Mouse (Mus musculus) MEL (cell line): Measurements from ENCODE around the gene Vegfa. TPM values are rescaled to one million over a fixed set of nuclear protein-coding genes. Genes with fewer than 3 reads are reported as not detected.

Experiments
- DNase-seq: peaks from one replicate; pipeline ENCODE4 v3.0.0; 2011; ENCODE audit warnings: low read depth, low spot score
- H3K27ac ChIP-seq: 2 replicates; pipeline ENCODE4 v1.5.1; 2012; ENCODE audit warnings: low read depth, mild to moderate bottlenecking, control low read depth, low read length, moderate library complexity; ENCODE audit not compliant: control insufficient read depth
- H3K27me3 ChIP-seq, 2 experiments: fragments of 150-350 bp in 1 of 2; sonication (generic) in 1 of 2; 2 replicates each; pipeline ENCODE4 v1.6.1; 2012; ENCODE audit warnings: low read length in 2 of 2, mild to moderate bottlenecking in 2 of 2, improper control_type of control experiment in 1 of 2, moderate library complexity in 1 of 2; ENCODE audit not compliant: insufficient read depth in 2 of 2, control insufficient read depth in 1 of 2
- H3K36me3 ChIP-seq, 2 experiments: 2 replicates each; pipeline ENCODE4 v1.6.1; 2012 to 2014; ENCODE audit warnings: low read length in 2 of 2, improper control_type of control experiment in 1 of 2, inconsistent platforms in 1 of 2, mild to moderate bottlenecking in 1 of 2; ENCODE audit not compliant: insufficient read depth in 2 of 2, control insufficient read depth in 1 of 2
- H3K4me1 ChIP-seq, 2 experiments: fragments of 150-350 bp in 1 of 2; sonication (generic) in 1 of 2; 2 replicates each; pipeline ENCODE4 v1.6.1; 2012; ENCODE audit warnings: low read length in 2 of 2, improper control_type of control experiment in 1 of 2, mild to moderate bottlenecking in 1 of 2; ENCODE audit not compliant: insufficient read depth in 2 of 2, control insufficient read depth in 1 of 2
- H3K4me3 ChIP-seq, 2 experiments: fragments of 150-350 bp in 1 of 2; sonication (generic) in 1 of 2; 2 replicates each; pipeline ENCODE4 v1.5.1; 2012; ENCODE audit warnings: low read depth in 2 of 2, low read length in 2 of 2, mild to moderate bottlenecking in 2 of 2, moderate library complexity in 2 of 2, control low read depth in 1 of 2, improper control_type of control experiment in 1 of 2; ENCODE audit not compliant: control insufficient read depth in 1 of 2, insufficient read depth in 1 of 2
- H3K79me2 ChIP-seq: 2 replicates; pipeline ENCODE4 v1.6.1; 2012; ENCODE audit warnings: mild to moderate bottlenecking, low read length, moderate library complexity; ENCODE audit not compliant: control insufficient read depth, poor library complexity, insufficient read depth
- H3K9ac ChIP-seq: 2 replicates; pipeline ENCODE4 v1.6.1; 2012; ENCODE audit warnings: low read depth, mild to moderate bottlenecking, control low read depth, low read length, moderate library complexity; ENCODE audit not compliant: control insufficient read depth, poor library complexity, severe bottlenecking
- H3K9me3 ChIP-seq: fragments of 150-350 bp; sonication (generic); replicated peaks from 2 replicates; pipeline ENCODE4 v1.6.1; 2012; ENCODE audit warnings: mild to moderate bottlenecking, low read length, improper control_type of control experiment, moderate library complexity; ENCODE audit not compliant: insufficient read depth
- BHLHE40 ChIP-seq: IDR thresholded peaks from 2 replicates; pipeline ENCODE4 v1.6.1; 2012; ENCODE audit warnings: low read depth, mild to moderate bottlenecking, inconsistent platforms, low read length, improper control_type of control experiment, borderline replicate concordance
- CTCF ChIP-seq, 3 experiments: IDR thresholded peaks in 2 of 3; conservative IDR thresholded peaks in 1 of 3; 2 replicates each; pipeline ENCODE4 v1.5.1; 2011 to 2012; ENCODE audit warnings: low read length in 3 of 3, low read depth in 2 of 3, mild to moderate bottlenecking in 2 of 3, improper control_type of control experiment in 1 of 3, inconsistent platforms in 1 of 3, mixed read lengths in 1 of 3, moderate library complexity in 1 of 3; ENCODE audit not compliant: control insufficient read depth in 1 of 3, insufficient read depth in 1 of 3, poor library complexity in 1 of 3, severe bottlenecking in 1 of 3
- E2F4 ChIP-seq: IDR thresholded peaks from 2 replicates; pipeline ENCODE4 v1.6.1; 2011; ENCODE audit warnings: low read depth, low read length, improper control_type of control experiment, borderline replicate concordance
- ELF1 ChIP-seq: IDR thresholded peaks from 2 replicates; pipeline ENCODE4 v1.6.1; 2014; ENCODE audit warnings: low read depth, mild to moderate bottlenecking, inconsistent platforms, low read length, improper control_type of control experiment, moderate library complexity
- EP300 ChIP-seq, 2 experiments: IDR thresholded peaks; 2 replicates each; pipeline ENCODE4 v1.6.1; 2011; ENCODE audit warnings: improper control_type of control experiment in 2 of 2, low read length in 2 of 2, low read depth in 1 of 2, mild to moderate bottlenecking in 1 of 2
- ETS1 ChIP-seq: IDR thresholded peaks from 2 replicates; pipeline ENCODE4 v1.6.1; 2012; ENCODE audit warnings: low read depth, mild to moderate bottlenecking, inconsistent platforms, low read length, improper control_type of control experiment, moderate library complexity
- GATA1 ChIP-seq: IDR thresholded peaks from 2 replicates; pipeline ENCODE4 v1.6.1; 2011; ENCODE audit warnings: low read depth, low read length, improper control_type of control experiment
- HCFC1 ChIP-seq: IDR thresholded peaks from 2 replicates; pipeline ENCODE4 v1.6.1; 2012; ENCODE audit warnings: low read depth, mild to moderate bottlenecking, inconsistent platforms, low read length, improper control_type of control experiment, moderate library complexity
- JUND ChIP-seq: IDR thresholded peaks from 2 replicates; pipeline ENCODE4 v1.6.1; 2011; ENCODE audit warnings: low read depth, mild to moderate bottlenecking, improper control_type of control experiment, low read length
- MAFK ChIP-seq: IDR thresholded peaks from 2 replicates; pipeline ENCODE4 v1.6.1; 2011; ENCODE audit warnings: low read depth, mild to moderate bottlenecking, low read length, improper control_type of control experiment, borderline replicate concordance
- MAZ ChIP-seq: IDR thresholded peaks from 2 replicates; pipeline ENCODE4 v1.6.1; 2012; ENCODE audit warnings: low read depth, mild to moderate bottlenecking, inconsistent platforms, low read length, improper control_type of control experiment
- MYB ChIP-seq: IDR thresholded peaks from 2 replicates; pipeline ENCODE4 v1.6.1; 2011; ENCODE audit warnings: mild to moderate bottlenecking, low read depth, low read length, improper control_type of control experiment
- MYC ChIP-seq: IDR thresholded peaks from 2 replicates; pipeline ENCODE4 v1.6.1; 2011; ENCODE audit warnings: low read depth, mild to moderate bottlenecking, low read length, improper control_type of control experiment, moderate library complexity
- NELFE ChIP-seq: IDR thresholded peaks from 2 replicates; pipeline ENCODE4 v1.6.1; 2011; ENCODE audit warnings: low read depth, low read length, improper control_type of control experiment
- POLR2A ChIP-seq, 2 experiments: IDR thresholded peaks; 2 replicates each; pipeline ENCODE4 v1.6.1; 2011 to 2012; ENCODE audit warnings: low read length in 2 of 2, mild to moderate bottlenecking in 2 of 2, control low read depth in 1 of 2, improper control_type of control experiment in 1 of 2, low read depth in 1 of 2, moderate library complexity in 1 of 2; ENCODE audit not compliant: control insufficient read depth in 1 of 2, insufficient read depth in 1 of 2, poor library complexity in 1 of 2
- POLR2AphosphoS2 ChIP-seq: IDR thresholded peaks from 2 replicates; pipeline ENCODE4 v1.6.1; 2011; ENCODE audit warnings: low read length, improper control_type of control experiment
- RAD21 ChIP-seq: IDR thresholded peaks from 2 replicates; pipeline ENCODE4 v1.6.1; 2011; ENCODE audit warnings: mild to moderate bottlenecking, low read depth, low read length, improper control_type of control experiment
- RCOR1 ChIP-seq: IDR thresholded peaks from 2 replicates; pipeline ENCODE4 v1.6.1; 2012; ENCODE audit warnings: low read depth, mild to moderate bottlenecking, inconsistent platforms, low read length, improper control_type of control experiment
- SIN3A ChIP-seq: IDR thresholded peaks from 2 replicates; pipeline ENCODE4 v1.6.1; 2012; ENCODE audit warnings: low read length, improper control_type of control experiment, inconsistent platforms
- SMC3 ChIP-seq: IDR thresholded peaks from 2 replicates; pipeline ENCODE4 v1.6.1; 2011; ENCODE audit warnings: low read depth, low read length, improper control_type of control experiment
- TAL1 ChIP-seq: IDR thresholded peaks from 2 replicates; pipeline ENCODE4 v1.6.1; 2012; ENCODE audit warnings: mild to moderate bottlenecking, inconsistent platforms, low read length, moderate library complexity, mixed read lengths
- TBP ChIP-seq: IDR thresholded peaks from 2 replicates; pipeline ENCODE4 v1.8.0; 2011; ENCODE audit warnings: low read depth, low read length, improper control_type of control experiment
- TCF12 ChIP-seq: IDR thresholded peaks from 2 replicates; pipeline ENCODE4 v1.6.1; 2014; ENCODE audit warnings: low read depth, mild to moderate bottlenecking, inconsistent platforms, low read length, improper control_type of control experiment, moderate library complexity
- UBTF ChIP-seq: IDR thresholded peaks from 2 replicates; pipeline ENCODE4 v1.6.1; 2012; ENCODE audit warnings: low read depth, mild to moderate bottlenecking, inconsistent platforms, low read length, improper control_type of control experiment, moderate library complexity, borderline replicate concordance; ENCODE audit not compliant: insufficient read depth
- USF1 ChIP-seq: IDR thresholded peaks from 2 replicates; pipeline ENCODE4 v1.6.1; 2014; ENCODE audit warnings: low read depth, mild to moderate bottlenecking, inconsistent platforms, low read length, improper control_type of control experiment, moderate library complexity
- ZC3H11A ChIP-seq: IDR thresholded peaks from 2 replicates; pipeline ENCODE4 v1.6.1; 2012; ENCODE audit warnings: low read depth, mild to moderate bottlenecking, inconsistent platforms, low read length, improper control_type of control experiment
- ZKSCAN1 ChIP-seq: IDR thresholded peaks from 2 replicates; pipeline ENCODE4 v1.6.1; 2012; ENCODE audit warnings: low read depth, mild to moderate bottlenecking, inconsistent platforms, low read length, improper control_type of control experiment, moderate library complexity
- ZMIZ1 ChIP-seq: IDR thresholded peaks from 2 replicates; pipeline ENCODE4 v1.6.1; 2012; ENCODE audit warnings: low read depth, mild to moderate bottlenecking, inconsistent platforms, low read length, improper control_type of control experiment, moderate library complexity
- polyA plus RNA-seq, 2 experiments: library from polyadenylated mRNA; stranded (reverse) in 1 of 2; unstranded in 1 of 2; fragments of >175 nt in 1 of 2; fragments of >200 nt in 1 of 2; gene quantifications; 2 replicates each; pipeline versions ENCODE4 v1.2.1 to v1.2.4; 2012; ENCODE audit warnings: low replicate concordance in 2 of 2, low read depth in 1 of 2; ENCODE audit not compliant: insufficient read length in 2 of 2, insufficient read depth in 1 of 2, missing spikeins in 1 of 2
- total RNA-seq: library from RNA; depleted of rRNA; stranded (reverse); fragments of 300-350 nt; gene quantifications from 2 replicates; pipeline ENCODE4 v1.2.3, GENCODE M21; 2012

Vegfa gene
- total and polyA plus RNA-seq, 3 experiments: 16.1 to 38.6 TPM; not detected in 1

- peaks cover 0 to 24% of the 10 kb centered on the region in 2 experiments; a peak in 2 of 4 replicates for H3K36me3 ChIP-seq
- peak; percentile 82 for DNase-seq
- H3K9me3 ChIP-seq: no peaks in the 10 kb centered on the region
- H3K27ac ChIP-seq: peak overlapping the region; percentile 87
- H3K9ac ChIP-seq: peak overlapping the region; percentile 65
- no peaks in the 10 kb centered on the region; the same call in 1 of the 2 replicates for H3K79me2 ChIP-seq
- H3K4me3 ChIP-seq: peak overlapping the region; percentile 28 to 41
- H3K4me1 ChIP-seq: peaks cover 18 to 35% of the 10 kb centered on the region in 2 experiments
- TF ChIP-seq GATA1 (no peak), SMC3 (peak; percentile 55), SIN3A (peak; percentile 32; the same call in 1 of the 2 replicates), EP300 (IDR thresholded peaks at IDR 0.05; ENCODE audit: low read depth in 1 of 2, low read length in 2 of 2) (no peak), MAZ (peak; percentile 52; the same call in 1 of the 2 replicates), TAL1 (no peak), CTCF (IDR thresholded peaks at IDR 0.05 in 2 of 3, conservative IDR thresholded peaks at IDR 0.05 in 1 of 3; ENCODE audit: control insufficient read depth in 1 of 3, insufficient read depth in 1 of 3, low read depth in 2 of 3, low read length in 3 of 3, poor library complexity in 1 of 3, severe bottlenecking in 1 of 3) (peak; percentile 76 to 93 (median 80)), RAD21 (peak; percentile 59)
- no peaks in the 10 kb centered on the region for H3K27me3 ChIP-seq
Measured at GRCm38 (mm10) chr17:46041223-46041622, 9.1 kb upstream of the Vegfa start.

GRCm38 (mm10) chr17:46040561-46040960 is 8.4 kb upstream of the Vegfa start:
- TF ChIP-seq UBTF (0 out of 2 replicates have a peak, but pooled peaks have one; percentile 45), ZKSCAN1 (no peak), MYC (no peak), POLR2A (IDR thresholded peaks at IDR 0.05; ENCODE audit: control insufficient read depth in 1 of 2, insufficient read depth in 1 of 2, low read depth in 1 of 2, low read length in 2 of 2, poor library complexity in 1 of 2) (0 out of 4 replicates have a peak, but pooled peaks of 1 of the 2 experiments have one; percentile 47), TBP (peak; percentile 45; the same call in 1 of the 2 replicates), ZMIZ1 (no peak), TCF12 (peak; percentile 79), NELFE (peak; percentile 24; the same call in 1 of the 2 replicates), E2F4 (no peak), ELF1 (no peak), MYB (0 out of 2 replicates have a peak, but pooled peaks have one; percentile 66), MAZ (0 out of 2 replicates have a peak, but pooled peaks have one; percentile 18), EP300 (IDR thresholded peaks at IDR 0.05; ENCODE audit: low read depth in 1 of 2, low read length in 2 of 2) (peak; percentile 73 to 84; a peak in 3 of 4 replicates), BHLHE40 (no peak), MAFK (no peak), HCFC1 (peak; percentile 47; the same call in 1 of the 2 replicates), ETS1 (peak; percentile 74), TAL1 (peak; percentile 47), GATA1 (peak; percentile 75), SIN3A (peak; percentile 60; the same call in 1 of the 2 replicates), JUND (no peak), POLR2AphosphoS2 (peak; percentile 58; the same call in 1 of the 2 replicates), RCOR1 (no peak; the same call in 1 of the 2 replicates), ZC3H11A (peak; percentile 15; the same call in 1 of the 2 replicates), USF1 (no peak), SMC3 (no peak)
- no peaks in the 10 kb centered on the region for H3K9me3 ChIP-seq
- H3K27ac ChIP-seq: peak overlapping the region; percentile 87
- H3K4me1 ChIP-seq: peaks cover 18 to 28% of the 10 kb centered on the region in 2 experiments
- peak overlapping the region; percentile 28 to 41 for H3K4me3 ChIP-seq
- DNase-seq: peak; percentile 78
- H3K36me3 ChIP-seq: peaks cover 0 to 22% of the 10 kb centered on the region in 2 experiments; a peak in 2 of 4 replicates
- peak overlapping the region; percentile 65 for H3K9ac ChIP-seq
- H3K79me2 ChIP-seq: no peaks in the 10 kb centered on the region; the same call in 1 of the 2 replicates
- H3K27me3 ChIP-seq: no peaks in the 10 kb centered on the region
